Mouse (Mus musculus) embryonic facial prominence, embryonic 10.5 days (tissue): ENCODE data around the gene Fam129c. TPM values are rescaled to one million over a fixed set of nuclear protein-coding genes. Genes with fewer than 3 reads are reported as not detected.
A peak's percentile ranks its signal among the peaks of the same experiment; 100 is the strongest.

Source experiments
- DNase-seq: peaks from one replicate; pipeline ENCODE4 v3.0.0-alpha.2; 2017; ENCODE audit warnings: low spot score
- H3K27ac ChIP-seq: fragments of 300-500 bp; sonication (generic); replicated peaks from 2 replicates; pipeline ENCODE4 v1.5.1; 2016; ENCODE audit warnings: mild to moderate bottlenecking
- H3K27me3 ChIP-seq: fragments of 300-500 bp; sonication (generic); replicated peaks from 2 replicates; pipeline ENCODE4 v1.6.1; 2016; ENCODE audit warnings: low read depth, mild to moderate bottlenecking; ENCODE audit not compliant: poor library complexity, severe bottlenecking
- H3K36me3 ChIP-seq: fragments of 300-500 bp; sonication (generic); replicated peaks from 2 replicates; pipeline ENCODE4 v1.6.1; 2016; ENCODE audit warnings: mild to moderate bottlenecking, moderate library complexity
- H3K4me1 ChIP-seq: fragments of 300-500 bp; sonication (generic); 2 replicates; pipeline ENCODE4 v1.6.1; 2016
- H3K4me3 ChIP-seq: fragments of 300-500 bp; sonication (generic); 2 replicates; pipeline ENCODE4 v1.5.1; 2016; ENCODE audit warnings: mild to moderate bottlenecking, moderate library complexity
- H3K9me3 ChIP-seq: fragments of 300-500 bp; sonication (generic); 2 replicates; pipeline ENCODE4 v1.6.1; 2016; ENCODE audit warnings: mild to moderate bottlenecking
- WGBS: fragments of 180-500 bp; shearing (Covaris S2); methylation state at CpG from one replicate; pipeline ENCODE4 v1.1.7; 2016; 5-methylcytosine and 5-hydroxymethylcytosine counted together
- polyA plus RNA-seq: library from polyadenylated mRNA; unstranded; fragments of >200 nt; fragmentation: Nextera tagmentation; extraction: Ambion mirVana; gene quantifications from 2 replicates; pipeline ENCODE4 v1.2.1, GENCODE M21; 2016

Fam129c gene
- polyA plus RNA-seq, 1 experiment from 2014 or later = 5.0 TPM

DNA sequence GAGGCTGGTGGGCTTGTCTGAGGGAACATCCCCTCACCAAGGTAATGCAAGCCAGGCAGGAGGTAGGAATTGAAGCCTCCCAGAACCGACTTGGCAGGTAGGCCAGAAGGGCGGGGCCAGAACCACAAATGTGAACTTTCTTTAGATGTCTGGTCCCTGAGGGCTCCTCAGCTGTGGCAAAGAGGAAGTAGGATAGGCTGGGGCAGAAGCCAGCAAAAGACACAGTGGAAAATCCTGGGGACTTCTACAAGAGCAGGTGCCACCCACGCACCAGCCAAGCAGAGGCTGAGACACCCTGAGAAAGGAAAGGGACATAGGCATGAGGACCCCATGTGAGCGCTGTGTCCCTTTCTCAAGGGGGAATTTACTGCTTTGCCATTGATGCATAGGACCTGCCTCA lies 650 bp upstream of the Fam129c start:
- peaks cover 33% of the 10 kb centered on the region for H3K4me1 ChIP-seq
- H3K27me3 ChIP-seq = peaks cover 29% of the 10 kb centered on the region
- DNase-seq = no peak
- peaks cover 25% of the 10 kb centered on the region for H3K36me3 ChIP-seq
- no peak overlapping the region for H3K4me3 ChIP-seq
- no peak overlapping the region for H3K27ac ChIP-seq
- WGBS = 87% methylated on average over 4 of the region's 4 CpGs
- no peaks in the 10 kb centered on the region for H3K9me3 ChIP-seq

DNA sequence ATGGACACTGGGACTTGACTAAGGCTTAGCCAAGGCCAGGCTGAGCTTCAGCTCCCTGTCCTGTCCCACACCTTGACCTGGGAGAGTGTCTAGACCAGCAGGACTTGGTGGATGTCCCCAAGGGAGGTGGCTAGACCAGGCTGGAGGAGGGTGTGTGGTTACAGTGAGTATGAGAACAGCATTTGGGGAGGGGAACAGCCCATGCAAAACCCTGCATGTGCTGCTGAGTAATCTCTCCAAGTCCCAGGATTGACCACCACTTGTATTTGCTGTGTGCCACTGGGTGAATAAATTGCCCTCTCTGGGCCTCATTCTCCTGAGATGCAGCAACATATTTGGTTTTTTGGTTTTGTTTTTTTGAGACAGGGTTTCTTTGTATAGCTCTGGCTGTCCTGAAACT lies 927 bp downstream of the Fam129c start:
- Histone ChIP-seq H3K9me3 (no peaks in the 10 kb centered on the region), H3K4me3 (no peak overlapping the region), H3K4me1 (peaks cover 39% of the 10 kb centered on the region), H3K36me3 (peaks cover 25% of the 10 kb centered on the region), H3K27me3 (peaks cover 44% of the 10 kb centered on the region), H3K27ac (no peak overlapping the region)
- no peak for DNase-seq

DNA sequence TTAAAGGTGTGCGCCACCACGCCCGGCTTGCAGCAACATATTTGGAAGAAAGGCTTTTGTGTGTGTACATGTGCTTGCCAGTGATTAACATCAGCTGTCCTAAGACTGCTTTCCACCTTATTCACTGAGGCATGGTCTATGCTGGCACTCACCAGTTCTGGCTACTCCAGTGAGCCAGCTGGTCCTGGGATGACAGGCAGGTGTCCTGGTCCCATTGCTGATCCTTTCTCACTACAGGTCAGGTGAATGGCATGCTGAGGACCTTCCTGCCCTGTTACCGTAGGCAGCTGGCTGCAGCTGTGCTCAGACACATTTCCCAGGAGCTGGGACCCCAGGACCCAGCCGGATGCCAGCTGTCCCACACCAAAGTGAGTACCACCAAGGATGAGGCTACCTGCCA lies 1.4 kb downstream of the Fam129c start:
- Histone ChIP-seq H3K9me3 (no peaks in the 10 kb centered on the region), H3K36me3 (peaks cover 20% of the 10 kb centered on the region), H3K4me1 (peaks cover 39% of the 10 kb centered on the region), H3K27me3 (peaks cover 49% of the 10 kb centered on the region), H3K27ac (no peak overlapping the region), H3K4me3 (no peak overlapping the region)
- DNase-seq = no peak
- 91% methylated on average over 5 of the region's 5 CpGs for WGBS

DNA sequence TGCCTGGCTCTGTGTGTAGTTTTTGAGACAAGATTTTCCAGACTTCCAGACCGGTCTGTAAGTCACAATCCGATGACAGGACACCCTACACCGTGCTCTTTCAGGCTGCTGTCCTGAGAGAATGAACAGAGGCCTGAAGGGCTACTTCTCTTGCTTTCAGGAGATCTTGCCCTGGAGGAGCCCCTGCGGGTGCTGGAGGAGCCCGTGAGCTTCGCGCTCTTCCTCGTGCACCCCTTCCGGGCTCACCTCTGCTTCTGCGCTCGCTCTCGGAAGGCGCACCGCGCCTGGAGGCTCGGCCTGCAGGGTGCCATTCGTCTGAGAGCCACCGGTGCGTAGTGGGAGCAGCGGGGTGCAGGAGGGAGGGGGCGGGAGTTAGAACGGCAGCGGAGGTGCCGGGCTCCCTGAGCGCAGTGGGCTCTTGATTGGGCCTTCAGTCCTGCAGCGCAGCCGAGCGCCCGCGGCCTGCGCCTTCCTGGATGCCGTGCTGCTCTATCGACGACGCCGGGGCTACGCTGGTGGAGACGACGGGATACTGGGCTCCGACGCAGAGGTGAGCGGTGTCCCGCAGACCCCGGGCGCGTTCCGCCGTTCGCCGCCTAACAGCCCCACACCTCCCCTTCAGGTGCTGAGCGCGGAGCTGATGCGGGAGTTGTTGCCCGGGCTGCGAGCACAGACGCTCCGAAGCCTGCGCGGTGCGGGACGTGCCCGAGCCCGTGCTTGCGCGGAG lies 4.7 kb downstream of the Fam129c start:
- DNase-seq = peak; percentile 60

DNA sequence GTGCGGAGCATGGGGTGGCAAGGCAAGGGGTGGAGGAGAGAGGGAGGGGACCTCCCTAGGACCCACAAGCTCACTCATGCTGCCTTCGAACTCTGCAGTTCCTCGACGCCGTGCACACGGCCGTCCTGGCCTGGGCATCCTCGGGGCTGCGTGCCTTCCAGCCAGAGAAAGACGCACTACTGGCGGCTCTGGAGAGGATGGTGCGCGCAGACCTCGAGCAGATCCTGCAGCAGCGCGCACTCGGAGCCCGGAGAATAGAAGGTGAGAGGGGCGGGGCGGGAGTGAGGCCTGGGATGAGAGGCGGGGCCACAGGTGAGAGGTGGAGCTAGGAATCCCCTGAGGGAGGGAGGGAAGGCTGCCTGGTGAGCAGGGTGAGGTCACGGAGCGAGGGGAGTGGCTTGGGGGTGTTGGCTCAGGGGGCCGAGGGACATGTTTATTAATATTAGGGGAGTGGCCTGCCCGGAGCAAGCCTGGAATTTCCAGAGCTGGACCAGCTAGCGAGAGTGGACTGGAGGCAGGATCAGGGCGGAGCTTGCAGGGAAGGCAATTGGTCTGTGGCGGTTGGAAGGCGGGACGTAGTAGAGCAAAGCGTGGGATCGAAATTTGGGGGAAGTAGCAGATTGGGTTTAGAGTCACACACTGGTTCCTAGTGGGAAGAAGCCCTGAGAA lies 5.4 kb downstream of the Fam129c start:
- H3K36me3 ChIP-seq = peaks cover 5% of the 10 kb centered on the region; the same call in 1 of the 2 replicates
- no peaks in the 10 kb centered on the region for H3K9me3 ChIP-seq
- H3K27me3 ChIP-seq = peaks cover 63% of the 10 kb centered on the region
- peak overlapping the region; percentile 55 for H3K27ac ChIP-seq
- WGBS = 1% methylated on average over 32 of the region's 32 CpGs
- peak overlapping the region; percentile 58 for H3K4me3 ChIP-seq
- DNase-seq = peak; percentile 90
- H3K4me1 ChIP-seq = peaks cover 24% of the 10 kb centered on the region

More for the DNA sequence above, 4.7 kb downstream of the Fam129c start:
- peaks cover 63% of the 10 kb centered on the region for H3K27me3 ChIP-seq
- peaks cover 5% of the 10 kb centered on the region; the same call in 1 of the 2 replicates for H3K36me3 ChIP-seq
- no peaks in the 10 kb centered on the region for H3K9me3 ChIP-seq
- WGBS = 3% methylated on average over 65 of the region's 65 CpGs
- H3K4me1 ChIP-seq = peaks cover 24% of the 10 kb centered on the region
- peak overlapping the region; percentile 58 for H3K4me3 ChIP-seq
- H3K27ac ChIP-seq = peak overlapping the region; percentile 55

DNA sequence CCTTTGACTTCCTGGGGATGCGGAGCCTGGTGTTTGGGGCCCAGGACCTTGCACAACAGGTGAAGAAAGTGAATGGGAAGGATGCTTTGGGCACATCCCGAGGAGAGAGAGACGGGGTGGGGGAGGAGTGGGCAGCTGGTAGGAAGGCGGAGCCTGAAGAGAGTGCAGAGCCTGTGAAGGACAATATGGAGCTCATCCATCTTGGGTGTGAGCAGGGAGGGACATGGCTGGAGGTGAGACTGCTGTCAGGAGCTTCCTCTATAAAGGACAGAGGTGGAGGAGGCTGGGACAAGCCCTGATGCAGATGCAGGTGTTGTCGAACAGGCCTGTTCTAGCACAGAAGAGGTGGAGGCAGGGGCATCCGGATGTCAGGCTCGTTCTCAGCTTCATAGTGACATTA lies 6.6 kb downstream of the Fam129c start:
- Histone ChIP-seq H3K4me3 (no peak overlapping the region), H3K27me3 (peaks cover 61% of the 10 kb centered on the region), H3K27ac (no peak overlapping the region), H3K36me3 (peaks cover 2% of the 10 kb centered on the region; the same call in 1 of the 2 replicates), H3K9me3 (no peaks in the 10 kb centered on the region), H3K4me1 (peaks cover 24% of the 10 kb centered on the region)
- 55% methylated on average over 7 of the region's 7 CpGs for WGBS
- DNase-seq = no peak

DNA sequence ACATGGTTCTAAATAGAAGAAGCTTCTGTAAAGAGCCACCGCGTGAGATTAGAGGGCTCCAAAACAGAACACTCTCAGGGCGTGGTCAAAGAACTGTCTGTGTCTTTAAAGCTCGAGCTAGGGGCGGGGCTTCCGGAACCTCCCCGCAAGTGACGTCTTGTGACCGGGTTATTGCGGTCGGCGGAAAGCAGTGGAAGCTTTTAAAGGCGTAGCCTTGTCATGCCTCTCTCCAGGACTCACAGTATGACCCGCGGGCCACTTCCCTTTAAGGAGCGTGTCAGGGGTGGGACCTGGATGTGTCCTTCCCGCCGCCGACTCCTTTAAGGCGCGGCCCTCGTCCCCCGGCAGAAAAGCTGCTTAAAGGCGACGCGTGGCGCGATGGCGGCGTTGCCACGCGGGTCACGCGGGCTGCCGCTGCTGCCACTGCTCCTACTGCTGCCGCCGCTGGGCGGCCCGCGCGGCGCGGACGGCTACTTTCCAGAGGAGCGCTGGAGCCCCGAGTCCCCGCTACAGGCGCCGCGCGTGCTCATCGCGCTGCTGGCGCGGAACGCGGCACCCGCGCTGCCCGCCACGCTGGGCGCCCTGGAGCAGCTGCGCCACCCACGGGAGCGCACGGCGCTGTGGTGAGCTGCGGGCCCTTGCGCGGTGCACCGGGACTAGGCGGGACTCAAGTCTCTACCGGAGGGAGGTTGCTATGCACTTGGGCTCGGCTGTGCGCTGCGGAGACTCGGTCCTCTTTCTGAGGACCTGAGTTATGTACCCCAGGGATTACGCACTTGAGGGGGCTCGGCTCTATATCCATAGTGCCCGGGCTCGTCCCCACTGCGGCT lies 13.6 kb downstream of the Fam129c start, which contains the start of gene Colgalt1:
Colgalt1 (plus strand) TSS at position 177 of the 830 bp plus-strand sequence.
- no peaks in the 10 kb centered on the region for H3K9me3 ChIP-seq
- H3K27ac ChIP-seq = peak within 1 kb of the TSS; percentile 93
- no peaks in the 10 kb centered on the region for H3K27me3 ChIP-seq
- peak within 1 kb of the TSS; percentile 96 for H3K4me3 ChIP-seq
- under 1% methylated on average over 82 of the region's 82 CpGs for WGBS
- DNase-seq = peak; percentile 98
- peaks cover 25% of the 10 kb centered on the region for H3K4me1 ChIP-seq
- H3K36me3 ChIP-seq = peaks cover 35% of the 10 kb centered on the region

DNA sequence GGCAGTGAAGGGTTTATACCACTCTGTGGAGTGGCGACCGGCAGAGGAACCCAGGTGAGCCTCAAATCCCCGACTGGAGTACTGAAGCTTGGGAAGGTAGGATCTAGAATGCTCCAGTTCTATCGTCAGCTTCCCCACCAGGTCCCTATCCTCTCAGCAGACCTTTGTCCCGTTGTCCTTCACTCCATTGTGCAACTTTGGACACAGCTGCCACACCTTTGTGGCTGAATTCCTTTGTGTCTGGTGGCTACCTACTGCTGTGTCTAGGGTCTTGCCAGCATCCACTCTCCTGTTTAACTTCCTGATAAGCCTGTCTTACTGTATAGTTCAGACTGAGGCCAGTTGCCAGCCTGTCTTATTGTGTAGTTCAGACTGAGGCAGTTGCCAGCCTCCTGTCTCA lies 14.7 kb downstream of the Fam129c start:
- Histone ChIP-seq H3K27me3 (no peaks in the 10 kb centered on the region), H3K4me3 (peak overlapping the region; percentile 96), H3K27ac (peak overlapping the region; percentile 93; the same call in 1 of the 2 replicates), H3K9me3 (no peaks in the 10 kb centered on the region), H3K4me1 (peaks cover 25% of the 10 kb centered on the region), H3K36me3 (peaks cover 46% of the 10 kb centered on the region)
- WGBS = 52% methylated on average over 5 of the region's 5 CpGs
- no peak for DNase-seq

DNA sequence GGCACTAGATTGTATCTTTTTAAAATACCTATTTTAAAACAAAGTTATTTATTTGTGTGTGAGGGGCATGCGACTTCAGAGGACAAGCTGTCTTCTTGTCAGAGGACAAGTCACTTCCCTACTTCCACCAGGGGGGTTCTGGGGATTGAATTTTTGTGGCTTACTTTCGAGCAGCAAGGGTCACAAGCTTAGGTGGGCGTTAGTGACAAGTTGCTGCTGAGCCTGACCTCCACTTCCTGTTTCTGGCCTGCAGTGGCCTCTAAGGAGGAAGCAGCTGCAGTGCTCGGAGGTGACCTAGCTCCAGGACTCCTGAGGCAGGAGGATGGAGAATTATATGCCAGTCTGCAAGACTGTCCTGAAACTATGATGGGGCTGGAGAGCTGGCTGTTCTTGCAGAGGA lies 16.0 kb downstream of the Fam129c start:
- no peak for DNase-seq
- Histone ChIP-seq H3K4me1 (peaks cover 25% of the 10 kb centered on the region), H3K36me3 (peaks cover 59% of the 10 kb centered on the region), H3K27ac (no peak overlapping the region), H3K4me3 (no peak overlapping the region), H3K9me3 (no peaks in the 10 kb centered on the region), H3K27me3 (no peaks in the 10 kb centered on the region)
- WGBS = 44% methylated on average over 4 of the region's 4 CpGs

DNA sequence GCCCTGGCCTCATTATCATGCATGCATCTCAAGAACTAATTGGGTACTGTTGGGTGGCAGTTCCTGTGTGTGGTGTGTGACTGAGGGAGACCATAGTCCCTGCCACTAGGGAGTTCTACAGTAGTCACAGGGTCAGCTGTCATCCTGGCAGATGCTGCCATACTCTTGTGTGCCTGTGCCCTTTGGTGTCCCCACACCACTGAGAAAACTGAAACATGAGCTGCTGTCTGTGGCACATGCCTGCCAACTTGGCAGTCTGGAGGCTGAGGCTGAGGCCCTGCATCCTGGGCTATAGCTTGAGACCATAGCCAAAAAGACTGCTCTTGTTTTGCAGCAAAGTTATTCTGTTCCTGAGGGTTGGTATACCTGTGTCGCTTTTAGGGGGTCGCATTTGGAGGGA lies 22.3 kb downstream of the Fam129c start:
- Histone ChIP-seq H3K4me3 (no peak overlapping the region), H3K9me3 (peaks cover 25% of the 10 kb centered on the region), H3K27ac (no peak overlapping the region), H3K4me1 (no peaks in the 10 kb centered on the region), H3K27me3 (no peaks in the 10 kb centered on the region), H3K36me3 (peaks cover 98% of the 10 kb centered on the region)
- 93% methylated on average over 2 of the region's 2 CpGs for WGBS
- no peak for DNase-seq

DNA sequence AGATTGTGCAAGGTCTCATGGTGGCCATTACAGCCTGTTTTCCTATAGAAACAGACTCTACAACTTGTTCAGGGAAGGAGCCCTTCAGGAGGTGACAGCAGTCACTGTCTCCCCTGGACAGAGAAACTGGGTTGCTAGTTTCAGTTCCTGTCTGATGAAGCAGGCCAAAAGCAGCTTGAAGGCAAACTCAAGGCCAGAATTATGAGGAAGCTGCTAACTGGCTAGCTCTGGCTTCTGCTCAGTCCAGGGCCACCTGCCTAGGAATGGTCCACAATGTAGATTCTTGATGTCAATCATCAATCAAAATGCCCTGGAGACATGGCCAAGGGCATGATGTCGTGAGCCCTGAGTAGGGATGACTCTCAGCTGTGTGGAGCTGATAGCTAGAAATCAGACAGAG lies 27.6 kb downstream of the Fam129c start:
- 81% methylated on average over 1 of the region's 1 CpGs for WGBS
- peaks cover 63% of the 10 kb centered on the region for H3K36me3 ChIP-seq
- peaks cover 32% of the 10 kb centered on the region for H3K4me1 ChIP-seq

DNA sequence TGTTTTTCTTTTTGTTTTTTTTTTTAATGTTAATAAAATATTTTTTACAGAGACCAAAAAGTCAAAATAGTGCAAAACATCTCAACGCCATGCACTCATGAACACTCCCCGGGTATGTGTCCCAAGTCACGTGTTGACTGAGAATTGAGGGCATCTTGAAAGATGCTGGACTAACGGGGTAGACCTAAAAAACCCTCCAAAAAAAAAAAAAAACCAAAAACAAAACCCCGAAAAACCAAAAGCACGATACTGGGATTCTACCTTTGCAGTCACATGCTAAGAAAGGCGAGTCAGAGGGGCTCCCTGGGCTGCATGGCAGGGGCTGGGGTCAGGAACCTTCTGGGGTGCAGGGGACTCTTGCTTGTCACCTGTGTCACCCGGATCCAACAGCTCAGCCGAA lies 29.3 kb downstream of the Fam129c start:
- peaks cover 23% of the 10 kb centered on the region for H3K27me3 ChIP-seq
- H3K4me3 ChIP-seq = no peak overlapping the region
- no peak for DNase-seq
- peaks cover 47% of the 10 kb centered on the region for H3K36me3 ChIP-seq
- peaks cover 22% of the 10 kb centered on the region for H3K9me3 ChIP-seq
- H3K27ac ChIP-seq = 0 out of 2 replicates have a peak overlapping the region, but pooled peaks have one; percentile 10
- peaks cover 35% of the 10 kb centered on the region for H3K4me1 ChIP-seq
- 86% methylated on average over 9 of the region's 9 CpGs for WGBS

More for the DNA sequence above, 27.6 kb downstream of the Fam129c start:
- no peak overlapping the region for H3K4me3 ChIP-seq
- DNase-seq = no peak
- H3K27me3 ChIP-seq = peaks cover 7% of the 10 kb centered on the region
- peaks cover 25% of the 10 kb centered on the region for H3K9me3 ChIP-seq
- no peak overlapping the region for H3K27ac ChIP-seq
